Mouse (Mus musculus): ENCODE data around the gene Csf3.
A peak's percentile ranks its signal among the peaks of the same experiment; 100 is the strongest.
"Not testable (repeated sequence)": the region's sequence is repeated elsewhere in the genome, so short reads cannot be mapped to it uniquely, and the experiment has no call there.

Gene Csf3

GRCm38 (mm10) chr11:98701213-98701670 is at the start of gene Csf3:
Gene Csf3 (plus strand): TSS chr11:98701263.
- DNase-seq (ENCODE audit: extremely low spot score): no peak

GRCm38 (mm10) chr11:98655076-98655475 is 46.0 kb upstream of the Csf3 start:
- peak; percentile 53 for DNase-seq (ENCODE audit: extremely low spot score)

- peak; percentile 56 for DNase-seq (ENCODE audit: extremely low spot score)
These were observed 40.5 kb upstream of the Csf3 start for GRCm38 (mm10) chr11:98660517-98660916.

- DNase-seq (ENCODE audit: extremely low spot score): no peak
These were observed 37.0 kb upstream of the Csf3 start, which contains the start of gene Gsdma for GRCm38 (mm10) chr11:98664091-98664490. Gene Gsdma (plus strand): TSS chr11:98664351.

- DNase-seq (ENCODE audit: extremely low spot score): no peak
These were observed 32.1 kb upstream of the Csf3 start for GRCm38 (mm10) chr11:98668984-98669383.

- no peak for DNase-seq (ENCODE audit: extremely low spot score)
These were observed 29.7 kb upstream of the Csf3 start for GRCm38 (mm10) chr11:98671284-98671815.

- DNase-seq (ENCODE audit: extremely low spot score): no peak
These were observed 29.2 kb upstream of the Csf3 start for GRCm38 (mm10) chr11:98671857-98672256.

- no peak for DNase-seq (ENCODE audit: extremely low spot score)
These were observed 28.6 kb upstream of the Csf3 start for GRCm38 (mm10) chr11:98672482-98672881.

GRCm38 (mm10) chr11:98673136-98673535 is 27.9 kb upstream of the Csf3 start:
- DNase-seq (ENCODE audit: extremely low spot score): peak; percentile 64

- no peak for DNase-seq (ENCODE audit: extremely low spot score)
These were observed 25.2 kb upstream of the Csf3 start for GRCm38 (mm10) chr11:98675829-98676363.

- no peak for DNase-seq (ENCODE audit: extremely low spot score)
These were observed 21.0 kb upstream of the Csf3 start for GRCm38 (mm10) chr11:98680023-98680422.

- DNase-seq (ENCODE audit: extremely low spot score): not testable (repeated sequence)
These were observed 20.5 kb upstream of the Csf3 start for GRCm38 (mm10) chr11:98680595-98680994.

- no peak for DNase-seq (ENCODE audit: extremely low spot score)
These were observed 19.9 kb upstream of the Csf3 start for GRCm38 (mm10) chr11:98681186-98681585.

GRCm38 (mm10) chr11:98681786-98682745 is 19.0 kb upstream of the Csf3 start, which contains the start of gene Psmd3:
Gene Psmd3 (plus strand): TSS chr11:98682554.
- DNase-seq (ENCODE audit: extremely low spot score): peak; percentile 98

GRCm38 (mm10) chr11:98682811-98683210 is 18.3 kb upstream of the Csf3 start:
- peak; percentile 18 for DNase-seq (ENCODE audit: extremely low spot score)

- no peak for DNase-seq (ENCODE audit: extremely low spot score)
These were observed 15.4 kb upstream of the Csf3 start for GRCm38 (mm10) chr11:98685642-98686041.

- DNase-seq (ENCODE audit: extremely low spot score): no peak
These were observed 14.1 kb upstream of the Csf3 start for GRCm38 (mm10) chr11:98686976-98687375.

- no peak for DNase-seq (ENCODE audit: extremely low spot score)
These were observed 13.1 kb upstream of the Csf3 start for GRCm38 (mm10) chr11:98688009-98688408.

- DNase-seq (ENCODE audit: extremely low spot score): no peak
These were observed 7.9 kb upstream of the Csf3 start for GRCm38 (mm10) chr11:98693201-98693600.

- DNase-seq (ENCODE audit: extremely low spot score): no peak
These were observed 7.3 kb upstream of the Csf3 start for GRCm38 (mm10) chr11:98693746-98694145.

GRCm38 (mm10) chr11:98694301-98694700 is 6.8 kb upstream of the Csf3 start:
- no peak for DNase-seq (ENCODE audit: extremely low spot score)

- no peak for DNase-seq (ENCODE audit: extremely low spot score)
These were observed 5.7 kb upstream of the Csf3 start for GRCm38 (mm10) chr11:98695408-98695807.

Data from embryo, embryonic 9.5 days (tissue).